Mouse (Mus musculus) layer of hippocampus, postnatal 14 days (tissue): ENCODE measurements around the gene Igsf21. TPM values are rescaled to one million over a fixed set of nuclear protein-coding genes. Genes with fewer than 3 reads are reported as not detected.

Source experiments
- DNase-seq, 2 experiments: peaks; one replicate each; pipeline ENCODE4 v3.0.0; 2021 to 2022; ENCODE audit warnings: low spot score in 2 of 2, mixed read lengths in 1 of 2
- total RNA-seq, 2 experiments: library from RNA; stranded (reverse); gene quantifications; 2 replicates each; pipeline ENCODE4 v1.2.3; 2021

The Igsf21 gene
- total RNA-seq, 2 experiments from 2014 or later: 65.7 to 73.0 TPM

- DNase-seq: peak; percentile 41 to 55
Observed at GRCm38 (mm10) chr4:140147857-140148695, 98.5 kb downstream of the Igsf21 start.

DNA sequence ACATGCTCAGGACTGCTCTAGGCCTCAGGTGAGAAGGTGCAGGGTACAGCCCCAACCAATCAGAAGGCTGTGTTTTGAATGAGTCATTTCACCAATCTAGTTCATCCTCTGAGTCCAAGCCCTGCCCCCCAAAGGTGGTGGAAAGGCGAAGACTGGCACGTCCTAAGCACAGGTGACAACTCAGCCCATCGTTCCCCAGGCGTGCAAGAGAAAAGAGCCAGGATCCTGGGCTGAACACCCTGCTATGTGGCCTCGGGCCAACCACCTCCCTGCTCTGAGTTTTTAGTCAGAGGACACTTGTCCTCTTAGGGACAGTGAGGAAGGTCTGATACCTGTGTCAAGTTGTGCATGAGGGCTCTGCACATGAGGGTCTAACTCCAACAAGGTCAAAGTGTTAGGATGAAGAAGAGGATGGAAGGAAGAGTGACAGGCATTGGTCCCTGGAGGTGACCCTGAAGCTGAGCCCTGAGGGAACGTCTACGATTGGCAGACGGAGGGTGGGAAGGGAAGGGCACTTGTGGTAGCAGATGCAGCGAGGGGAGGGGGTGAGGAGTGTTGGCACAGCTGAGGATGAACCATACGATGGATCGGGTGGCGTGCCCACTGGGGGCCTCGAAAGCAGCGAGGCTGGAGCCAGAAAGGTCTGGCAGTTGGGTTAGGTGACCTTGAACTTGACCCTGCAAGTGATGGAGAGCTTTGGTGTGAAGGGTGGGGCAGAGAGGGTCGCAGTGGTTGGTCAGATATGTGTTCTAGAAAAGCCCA lies 99.3 kb downstream of the Igsf21 start:
- no peak for DNase-seq

DNA sequence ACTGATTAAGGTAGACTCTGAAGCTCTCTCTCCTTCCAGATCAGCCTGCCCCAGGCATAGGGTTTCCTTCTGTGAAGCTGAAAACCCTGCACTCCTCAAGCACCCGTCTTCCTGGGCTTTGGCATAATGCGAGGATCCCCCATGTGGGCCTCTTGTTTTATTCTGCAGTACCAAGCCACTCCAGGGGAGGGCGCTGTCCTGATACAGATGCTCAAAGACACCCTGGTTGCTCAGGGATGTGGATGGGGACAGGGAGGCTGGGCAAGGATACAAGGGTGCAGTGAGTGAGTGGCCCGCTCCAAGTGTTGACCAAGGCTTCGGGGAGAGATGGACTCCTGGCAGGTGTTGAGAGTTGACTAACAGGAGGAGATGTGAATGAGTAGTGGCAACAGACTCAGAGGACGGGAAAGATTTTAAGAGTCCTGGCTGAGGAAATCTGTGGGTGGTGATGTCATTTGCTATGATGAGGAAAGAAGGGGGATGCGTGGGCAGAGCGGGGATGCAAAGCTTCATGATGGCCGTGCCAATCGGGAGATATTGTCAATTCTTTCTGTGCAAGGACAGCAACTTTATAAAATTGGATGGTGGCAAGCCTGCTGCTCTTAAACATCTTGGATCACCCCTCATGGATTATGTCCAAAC lies 102.6 kb downstream of the Igsf21 start:
- DNase-seq: peak; percentile 38 to 46

DNA sequence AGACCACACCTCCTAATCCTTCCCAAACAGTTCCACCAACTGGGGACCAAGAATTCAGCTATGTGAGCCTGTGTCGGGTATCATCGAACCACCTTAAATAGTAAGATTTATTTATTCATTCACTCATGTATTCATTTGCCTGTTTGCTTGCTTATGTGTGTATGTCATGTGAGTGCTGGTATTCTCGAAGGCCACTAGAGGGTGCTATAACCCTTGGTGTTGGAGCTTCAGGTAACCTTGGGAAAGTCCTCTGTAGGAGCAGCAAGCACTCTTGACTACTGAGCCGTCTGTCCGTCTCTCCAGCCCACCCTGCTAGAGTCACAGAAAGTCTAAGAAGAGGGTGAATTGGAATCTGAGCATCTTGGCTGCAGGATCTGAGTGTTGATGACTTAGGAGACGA lies 103.4 kb downstream of the Igsf21 start:
- no peak for DNase-seq

DNA sequence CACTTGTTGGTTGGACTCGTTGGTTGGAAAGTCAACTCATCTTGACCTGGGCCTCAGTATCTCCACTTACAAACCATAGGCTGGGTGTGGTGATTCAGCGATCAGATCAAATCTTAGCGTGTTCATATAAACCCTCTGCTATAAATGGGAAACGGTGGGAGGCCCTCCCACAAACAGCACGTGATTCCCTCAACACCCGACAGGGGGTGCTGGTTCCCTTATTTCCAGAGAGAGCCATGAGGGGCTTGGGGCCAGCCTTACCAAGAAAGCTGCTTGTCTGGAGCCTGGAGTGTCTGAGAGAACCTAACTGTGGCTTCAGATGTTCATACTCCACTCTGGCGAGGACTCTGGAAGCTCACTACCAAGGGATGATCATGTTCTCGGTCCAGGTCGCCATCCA lies 106.1 kb downstream of the Igsf21 start:
- DNase-seq: no peak

DNA sequence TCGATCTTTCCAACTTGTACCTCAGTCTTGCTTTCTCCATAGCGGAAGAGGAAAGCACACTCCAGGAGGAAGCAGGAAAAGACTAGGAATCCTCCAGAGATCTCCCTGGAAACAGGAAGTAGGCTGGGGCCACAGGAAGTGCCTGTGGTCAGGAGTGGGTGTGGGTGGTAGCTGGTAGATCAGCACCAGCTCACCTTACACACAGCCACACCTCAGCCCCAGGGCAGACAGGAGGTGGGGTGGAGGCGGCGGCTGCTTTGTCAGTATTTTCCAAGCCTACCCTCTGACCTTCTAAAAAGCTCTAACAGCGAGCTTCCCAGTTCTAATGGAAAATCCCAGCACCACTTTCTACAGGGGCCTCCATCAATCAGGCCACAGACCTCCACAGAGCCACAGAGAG lies 107.7 kb downstream of the Igsf21 start:
- no peak for DNase-seq

- DNase-seq: no peak
Observed at GRCm38 (mm10) chr4:140131625-140132321, 114.8 kb downstream of the Igsf21 start.

GRCm38 (mm10) chr4:140131201-140131600 lies 115.4 kb downstream of the Igsf21 start:
- no peak for DNase-seq

DNA sequence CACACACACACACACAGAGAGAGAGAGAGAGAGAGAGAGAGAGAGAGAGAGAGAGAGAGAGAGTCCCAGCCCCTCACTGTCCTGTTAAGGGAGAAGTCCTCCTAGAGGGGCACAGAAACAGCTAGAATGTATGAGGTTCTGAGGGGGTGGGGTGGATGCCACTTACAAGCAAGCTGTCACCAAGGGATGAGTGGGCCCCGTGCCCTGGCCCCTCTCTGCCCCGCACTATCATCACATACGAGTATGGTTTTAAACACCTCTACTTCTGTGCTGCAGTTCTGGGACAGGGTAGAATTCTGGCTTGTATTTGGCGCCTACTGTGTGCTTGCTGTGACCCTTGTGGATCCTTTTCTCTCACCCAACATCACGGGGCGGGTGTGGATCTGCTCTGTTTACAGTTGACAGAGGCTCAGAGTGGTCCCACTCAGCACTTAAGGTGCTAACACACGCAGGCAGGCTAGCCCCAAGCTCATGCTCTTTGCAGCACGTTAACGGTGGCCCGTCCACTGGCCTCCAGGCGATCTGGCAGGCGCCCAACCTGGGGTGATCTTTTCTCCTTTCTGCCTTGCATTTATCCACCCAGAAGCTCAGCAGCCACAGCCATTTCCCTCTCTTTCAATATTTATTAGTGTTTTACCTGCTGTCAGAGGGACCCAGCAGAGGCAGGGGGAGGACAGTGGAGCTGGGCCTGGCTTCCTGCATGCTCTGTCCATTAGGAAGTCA lies 116.9 kb downstream of the Igsf21 start:
- DNase-seq: no peak

DNA sequence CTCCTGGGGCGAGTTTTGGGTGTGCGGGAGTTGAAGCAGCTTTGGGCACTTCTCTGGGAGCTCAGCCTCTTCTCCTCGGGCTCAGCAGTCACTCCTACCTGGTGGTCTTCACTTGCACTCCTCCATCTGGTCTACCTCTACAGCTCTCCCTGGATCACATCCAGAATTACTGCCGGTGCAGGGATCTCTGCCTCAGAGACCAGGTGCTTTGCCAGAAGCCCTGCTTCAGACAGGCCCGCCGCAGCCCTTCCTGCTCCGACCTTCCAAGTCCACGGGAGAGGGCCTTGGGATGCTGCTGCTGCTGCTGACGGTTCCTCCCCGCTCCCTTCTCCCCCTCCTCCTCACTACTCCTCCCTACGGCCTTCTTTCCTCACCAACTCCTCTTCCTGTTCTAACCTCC lies 118.5 kb downstream of the Igsf21 start:
- DNase-seq: no peak

GRCm38 (mm10) chr4:140125806-140126205 lies 120.8 kb downstream of the Igsf21 start:
- DNase-seq: no peak

DNA sequence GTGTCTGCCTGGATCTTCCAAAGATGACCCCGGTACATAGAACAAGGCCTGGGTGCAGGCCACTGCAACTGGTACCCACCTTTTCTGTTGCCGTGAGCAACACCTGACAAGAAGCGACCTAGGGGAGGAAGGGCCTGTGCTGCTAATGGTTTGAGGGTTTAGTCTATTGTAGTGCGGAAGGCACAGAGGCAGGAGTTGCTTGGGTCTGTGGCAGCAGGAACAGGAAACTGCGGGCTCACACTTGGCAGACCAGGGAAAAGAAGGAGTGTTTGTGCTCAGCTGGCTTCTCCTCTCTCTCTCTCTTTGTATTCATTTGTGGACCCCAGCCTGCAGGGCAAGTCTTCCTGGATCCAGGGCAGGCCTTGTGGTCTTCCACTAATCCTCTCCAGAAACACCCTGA lies 124.0 kb downstream of the Igsf21 start:
- DNase-seq: no peak

- DNase-seq: no peak
Observed at GRCm38 (mm10) chr4:140117275-140117691, 129.3 kb downstream of the Igsf21 start.

GRCm38 (mm10) chr4:140115756-140116155 lies 130.8 kb downstream of the Igsf21 start:
- peak; percentile 52 to 71 for DNase-seq

DNA sequence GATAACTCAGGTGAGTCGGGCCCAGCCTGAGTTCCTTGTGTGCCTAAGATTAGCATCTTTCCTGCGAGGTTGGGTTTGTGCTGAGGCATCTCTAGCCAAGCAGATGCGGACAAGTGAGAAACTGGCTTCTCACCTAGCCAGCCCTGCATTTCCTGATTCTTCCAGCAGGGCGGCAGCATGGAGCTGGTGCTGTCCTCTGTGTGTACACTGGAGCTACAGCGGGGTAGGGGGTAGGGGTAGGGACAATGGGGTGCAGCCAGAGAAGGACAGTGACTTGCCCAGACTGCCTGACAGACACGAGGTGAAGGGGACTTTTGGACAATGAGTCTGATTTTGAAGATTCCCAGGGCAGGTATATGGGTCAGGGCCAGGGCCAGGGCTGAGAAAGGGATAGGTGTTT lies 131.5 kb downstream of the Igsf21 start:
- DNase-seq: no peak

DNA sequence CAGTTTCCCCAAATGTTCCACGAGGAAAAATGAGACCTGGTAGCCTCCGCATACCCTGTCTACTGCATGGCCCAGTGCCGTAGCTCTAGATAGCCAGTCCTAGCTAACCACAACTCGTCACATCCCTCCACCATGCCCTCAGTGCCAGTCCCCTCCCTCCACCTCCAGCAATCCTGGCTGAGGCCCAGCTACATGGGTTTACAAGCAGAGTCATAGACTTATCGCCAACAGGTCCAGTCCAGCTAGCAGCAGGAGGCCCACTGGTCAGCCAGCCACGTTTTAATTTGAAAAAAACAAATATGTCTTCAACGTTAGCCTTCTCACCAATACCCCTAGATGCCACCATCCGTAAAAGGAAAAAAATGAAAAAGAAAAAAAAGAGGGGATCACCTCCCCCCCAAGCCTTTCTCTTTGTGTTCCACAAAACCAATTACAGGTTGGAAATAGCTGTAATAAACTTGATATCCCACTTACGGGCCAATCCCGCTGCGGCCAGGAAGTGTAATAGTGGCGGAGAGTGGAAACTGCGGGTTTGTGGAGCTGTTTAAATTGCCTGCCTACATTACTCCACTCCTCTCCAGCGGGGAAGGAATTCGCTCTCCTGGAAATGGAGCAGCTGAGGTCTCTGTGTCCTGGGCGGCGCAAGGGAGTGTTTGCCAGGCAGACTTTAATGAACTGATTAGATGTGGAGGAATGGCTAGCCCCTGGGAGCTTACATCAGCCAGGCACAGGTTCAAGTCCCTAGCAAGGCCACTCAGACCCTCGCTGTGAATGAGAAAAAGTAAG lies 132.7 kb downstream of the Igsf21 start:
- no peak for DNase-seq

GRCm38 (mm10) chr4:140109626-140109948 lies 137.0 kb downstream of the Igsf21 start:
- no peak for DNase-seq

GRCm38 (mm10) chr4:140108871-140109625 lies 137.5 kb downstream of the Igsf21 start:
- DNase-seq: no peak

DNA sequence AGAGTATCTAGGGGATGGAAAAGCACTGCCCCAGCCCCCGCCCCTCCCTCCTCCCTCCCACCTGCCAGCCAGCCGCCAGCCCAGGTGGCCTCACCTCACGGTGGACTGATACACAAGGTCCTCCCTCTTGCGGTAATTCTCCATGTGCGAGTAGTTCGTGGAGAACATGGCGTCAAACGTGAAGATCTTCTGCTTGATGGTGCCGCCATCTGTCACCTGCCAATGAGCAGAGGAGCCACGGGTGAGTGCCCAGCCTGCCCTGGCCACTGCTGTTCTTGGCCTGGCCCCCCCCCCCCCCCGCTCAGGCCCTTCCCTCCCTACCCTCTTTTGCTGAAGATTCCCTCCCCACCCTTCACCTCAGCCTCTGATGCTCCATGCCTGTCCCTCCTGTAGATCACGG lies 139.4 kb downstream of the Igsf21 start:
- DNase-seq: no peak
